Mouse (Mus musculus): ENCODE results near the gene Krtap19-5. TPM values are rescaled to one million over a fixed set of nuclear protein-coding genes. Genes with fewer than 3 reads are reported as not detected.

Gene Krtap19-5
- not detected for polyA plus RNA-seq (2014; fragmentation: Illumina TruSeq; extraction: RNeasy Lipid Tissue Mini Kit (QIAGEN cat#74804); ENCODE audit: low read depth, low replicate concordance)

GRCm38 (mm10) chr16:88896357-88896756 is at the start of gene Krtap19-5:
Gene Krtap19-5 (minus strand): TSS chr16:88896457.

GRCm38 (mm10) chr16:88932165-88932564 is 35.9 kb upstream of the Krtap19-5 start, which contains the start of gene Krtap19-9b:
Gene Krtap19-9b (minus strand): TSS chr16:88932265.

GRCm38 (mm10) chr16:88884989-88885388 is 11.3 kb downstream of the Krtap19-5 start, which contains the start of gene Krtap19-4:
Gene Krtap19-4 (minus strand): TSS chr16:88885089.

GRCm38 (mm10) chr16:88877938-88878337 is 18.3 kb downstream of the Krtap19-5 start, which contains the start of gene Krtap19-3:
Gene Krtap19-3 (minus strand): TSS chr16:88878038.

GRCm38 (mm10) chr16:88874169-88874568 is 22.1 kb downstream of the Krtap19-5 start, which contains the start of gene Krtap19-2:
Gene Krtap19-2 (minus strand): TSS chr16:88874269.

GRCm38 (mm10) chr16:88869311-88869710 is 26.9 kb downstream of the Krtap19-5 start, which contains the start of gene Krtap19-1:
Gene Krtap19-1 (minus strand): TSS chr16:88869411.

Other genes with a start within 250 kb of the Krtap19-5 start
- gene Krtap26-1, start 248.7 kb downstream of the Krtap19-5 start, polyA plus RNA-seq (2014; fragmentation: Illumina TruSeq; extraction: RNeasy Lipid Tissue Mini Kit (QIAGEN cat#74804); ENCODE audit: low read depth, low replicate concordance), result not detected
- gene Krtap27-1, start 224.8 kb downstream of the Krtap19-5 start, polyA plus RNA-seq (2014; fragmentation: Illumina TruSeq; extraction: RNeasy Lipid Tissue Mini Kit (QIAGEN cat#74804); ENCODE audit: low read depth, low replicate concordance), result not detected
- not detected for gene 2310061N02Rik, start 188.5 kb downstream of the Krtap19-5 start, polyA plus RNA-seq (2014; fragmentation: Illumina TruSeq; extraction: RNeasy Lipid Tissue Mini Kit (QIAGEN cat#74804); ENCODE audit: low read depth, low replicate concordance)
- gene Krtap13-1, start 167.6 kb downstream of the Krtap19-5 start, polyA plus RNA-seq (2014; fragmentation: Illumina TruSeq; extraction: RNeasy Lipid Tissue Mini Kit (QIAGEN cat#74804); ENCODE audit: low read depth, low replicate concordance), result not detected
- not detected for gene Krtap13, start 144.8 kb downstream of the Krtap19-5 start, polyA plus RNA-seq (2014; fragmentation: Illumina TruSeq; extraction: RNeasy Lipid Tissue Mini Kit (QIAGEN cat#74804); ENCODE audit: low read depth, low replicate concordance)
- gene 2310034C09Rik, start 137.6 kb downstream of the Krtap19-5 start, polyA plus RNA-seq (2014; fragmentation: Illumina TruSeq; extraction: RNeasy Lipid Tissue Mini Kit (QIAGEN cat#74804); ENCODE audit: low read depth, low replicate concordance), result not detected
- gene 2310057N15Rik, start 122.3 kb downstream of the Krtap19-5 start, polyA plus RNA-seq (2014; fragmentation: Illumina TruSeq; extraction: RNeasy Lipid Tissue Mini Kit (QIAGEN cat#74804); ENCODE audit: low read depth, low replicate concordance), result not detected
- not detected for gene Gm5965, start 118.6 kb downstream of the Krtap19-5 start, polyA plus RNA-seq (2014; fragmentation: Illumina TruSeq; extraction: RNeasy Lipid Tissue Mini Kit (QIAGEN cat#74804); ENCODE audit: low read depth, low replicate concordance)
- not detected for gene Gm20741, start 84.2 kb downstream of the Krtap19-5 start, polyA plus RNA-seq (2014; fragmentation: Illumina TruSeq; extraction: RNeasy Lipid Tissue Mini Kit (QIAGEN cat#74804); ENCODE audit: low read depth, low replicate concordance)
- not detected for gene Krtap15, start 76.2 kb downstream of the Krtap19-5 start, polyA plus RNA-seq (2014; fragmentation: Illumina TruSeq; extraction: RNeasy Lipid Tissue Mini Kit (QIAGEN cat#74804); ENCODE audit: low read depth, low replicate concordance)
- gene Krtap14, start 70.3 kb downstream of the Krtap19-5 start, polyA plus RNA-seq (2014; fragmentation: Illumina TruSeq; extraction: RNeasy Lipid Tissue Mini Kit (QIAGEN cat#74804); ENCODE audit: low read depth, low replicate concordance), result not detected
- gene Krtap19-1, start 27.0 kb downstream of the Krtap19-5 start, polyA plus RNA-seq (2014; fragmentation: Illumina TruSeq; extraction: RNeasy Lipid Tissue Mini Kit (QIAGEN cat#74804); ENCODE audit: low read depth, low replicate concordance), result not detected
- gene Krtap19-2, start 22.2 kb downstream of the Krtap19-5 start, polyA plus RNA-seq (2014; fragmentation: Illumina TruSeq; extraction: RNeasy Lipid Tissue Mini Kit (QIAGEN cat#74804); ENCODE audit: low read depth, low replicate concordance), result not detected
- not detected for gene Krtap19-3, start 18.4 kb downstream of the Krtap19-5 start, polyA plus RNA-seq (2014; fragmentation: Illumina TruSeq; extraction: RNeasy Lipid Tissue Mini Kit (QIAGEN cat#74804); ENCODE audit: low read depth, low replicate concordance)
- not detected for gene Krtap19-4, start 11.4 kb downstream of the Krtap19-5 start, polyA plus RNA-seq (2014; fragmentation: Illumina TruSeq; extraction: RNeasy Lipid Tissue Mini Kit (QIAGEN cat#74804); ENCODE audit: low read depth, low replicate concordance)
- gene Krtap19-9b, start 35.8 kb upstream of the Krtap19-5 start, polyA plus RNA-seq (2014; fragmentation: Illumina TruSeq; extraction: RNeasy Lipid Tissue Mini Kit (QIAGEN cat#74804); ENCODE audit: low read depth, low replicate concordance), result not detected
- not detected for gene Krtap16-3, start 66.4 kb upstream of the Krtap19-5 start, polyA plus RNA-seq (2014; fragmentation: Illumina TruSeq; extraction: RNeasy Lipid Tissue Mini Kit (QIAGEN cat#74804); ENCODE audit: low read depth, low replicate concordance)
- gene Krtap22-2, start 114.3 kb upstream of the Krtap19-5 start, polyA plus RNA-seq (2014; fragmentation: Illumina TruSeq; extraction: RNeasy Lipid Tissue Mini Kit (QIAGEN cat#74804); ENCODE audit: low read depth, low replicate concordance), result not detected
- not detected for gene Gm10229, start 118.8 kb upstream of the Krtap19-5 start, polyA plus RNA-seq (2014; fragmentation: Illumina TruSeq; extraction: RNeasy Lipid Tissue Mini Kit (QIAGEN cat#74804); ENCODE audit: low read depth, low replicate concordance)
- not detected for gene Krtap6-1, start 135.2 kb upstream of the Krtap19-5 start, polyA plus RNA-seq (2014; fragmentation: Illumina TruSeq; extraction: RNeasy Lipid Tissue Mini Kit (QIAGEN cat#74804); ENCODE audit: low read depth, low replicate concordance)
- gene Gm10228, start 145.0 kb upstream of the Krtap19-5 start, polyA plus RNA-seq (2014; fragmentation: Illumina TruSeq; extraction: RNeasy Lipid Tissue Mini Kit (QIAGEN cat#74804); ENCODE audit: low read depth, low replicate concordance), result not detected
- gene Krtap6-5, start 151.4 kb upstream of the Krtap19-5 start, polyA plus RNA-seq (2014; fragmentation: Illumina TruSeq; extraction: RNeasy Lipid Tissue Mini Kit (QIAGEN cat#74804); ENCODE audit: low read depth, low replicate concordance), result not detected
- gene 1110025L11Rik, start 167.5 kb upstream of the Krtap19-5 start, polyA plus RNA-seq (2014; fragmentation: Illumina TruSeq; extraction: RNeasy Lipid Tissue Mini Kit (QIAGEN cat#74804); ENCODE audit: low read depth, low replicate concordance), result not detected
- gene Krtap6-3, start 187.6 kb upstream of the Krtap19-5 start, polyA plus RNA-seq (2014; fragmentation: Illumina TruSeq; extraction: RNeasy Lipid Tissue Mini Kit (QIAGEN cat#74804); ENCODE audit: low read depth, low replicate concordance), result not detected
- not detected for gene Gm6358, start 244.4 kb upstream of the Krtap19-5 start, polyA plus RNA-seq (2014; fragmentation: Illumina TruSeq; extraction: RNeasy Lipid Tissue Mini Kit (QIAGEN cat#74804); ENCODE audit: low read depth, low replicate concordance)